Mouse (Mus musculus) frontal cortex, postnatal 14 days (tissue): ENCODE results near the gene Parvb.
A peak's percentile ranks its signal among the peaks of the same experiment; 100 is the strongest.

ENCODE experiments used
- DNase-seq, 2 experiments: peaks; one replicate each; pipeline ENCODE4 v3.0.0; 2022; ENCODE audit warnings: low spot score in 2 of 2

Gene Parvb

GRCm38 (mm10) chr15:84324870-84325553, 93.2 kb downstream of the Parvb start:
- no peak for DNase-seq

GRCm38 (mm10) chr15:84325736-84326135, 93.9 kb downstream of the Parvb start:
- no peak for DNase-seq

DNA sequence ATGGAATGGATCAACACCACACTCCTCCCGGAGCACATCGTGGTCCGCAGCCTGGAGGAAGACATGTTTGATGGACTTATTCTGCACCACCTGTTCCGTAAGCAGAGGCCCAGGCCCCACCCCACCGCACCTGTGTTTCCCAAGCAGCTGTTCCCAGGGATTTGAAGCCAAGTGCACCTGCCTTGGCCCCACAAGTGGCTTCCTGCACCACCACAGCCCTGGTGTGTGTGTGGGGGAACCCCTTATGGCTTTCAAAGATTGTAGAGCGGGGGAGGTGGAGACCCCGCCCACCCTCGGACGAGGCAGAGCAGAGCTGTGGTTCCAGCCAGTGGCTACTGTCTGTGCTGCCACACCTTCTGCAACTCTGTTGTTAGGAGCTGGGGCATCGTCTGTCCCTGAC, 97.0 kb downstream of the Parvb start:
- no peak for DNase-seq

DNA sequence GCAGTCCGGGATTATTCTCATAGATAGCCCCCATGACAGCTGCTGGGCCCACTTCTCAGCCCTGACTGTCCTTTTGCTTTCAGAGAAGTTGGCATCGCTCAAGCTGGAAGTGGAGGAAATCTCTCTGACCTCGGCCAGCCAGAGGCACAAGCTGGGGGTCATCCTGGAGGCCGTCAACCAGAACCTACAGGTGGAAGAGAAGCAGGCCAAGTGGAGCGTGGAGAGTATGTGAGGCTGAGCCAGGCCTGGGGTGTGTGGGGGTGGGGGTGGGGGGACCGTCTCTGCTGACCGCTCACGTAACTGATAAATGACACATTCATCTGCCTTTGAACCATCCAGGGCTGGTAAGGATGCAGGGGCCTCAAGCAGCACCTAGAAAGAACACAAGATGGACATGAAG, 98.1 kb downstream of the Parvb start:
- DNase-seq, result no peak

GRCm38 (mm10) chr15:84331066-84331612, 99.3 kb downstream of the Parvb start:
- no peak for DNase-seq

DNA sequence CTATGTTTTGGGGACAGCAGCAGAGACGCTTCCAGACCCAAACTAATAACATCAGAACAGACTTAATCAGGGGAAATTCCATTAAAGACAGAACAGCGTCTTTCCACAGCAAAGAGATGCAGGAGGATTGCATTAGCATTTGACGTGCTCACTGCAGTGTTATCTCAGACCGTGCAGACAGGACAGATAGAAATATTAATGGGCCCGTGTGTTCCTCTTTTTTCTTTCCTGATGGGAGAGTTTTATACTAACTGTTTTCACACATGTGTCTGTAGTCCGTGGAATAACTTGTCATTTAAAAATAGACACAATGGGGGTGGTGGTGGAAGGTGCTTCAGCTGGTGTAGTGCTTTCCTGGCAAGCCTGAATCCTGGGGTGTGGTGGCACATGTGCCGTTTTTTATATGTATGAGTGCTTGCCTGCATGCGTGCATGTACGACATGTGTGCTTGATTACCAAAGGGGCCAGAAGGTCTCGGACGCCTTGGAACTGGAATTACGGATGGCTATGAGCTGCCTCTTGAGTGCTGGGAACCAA, 104.5 kb downstream of the Parvb start:
- DNase-seq, result no peak

DNA sequence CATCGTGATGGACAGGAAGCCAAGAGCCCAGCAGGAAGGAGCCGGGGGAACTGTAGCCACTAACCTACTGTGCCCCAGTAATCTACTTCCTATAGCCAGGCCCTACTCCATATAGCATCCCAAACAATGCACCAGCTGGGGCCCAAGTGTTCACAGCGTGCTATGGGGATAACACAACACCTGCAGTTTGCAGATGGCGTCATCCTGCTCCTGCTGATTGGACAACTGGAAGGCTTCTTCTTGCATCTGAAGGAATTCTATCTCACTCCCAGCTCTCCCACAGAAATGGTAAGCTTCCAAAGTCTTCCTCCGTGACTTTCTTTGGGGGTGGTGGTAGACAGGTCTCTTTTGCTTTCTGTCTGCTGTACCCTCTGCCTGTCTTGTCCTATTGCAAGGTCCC, 105.8 kb downstream of the Parvb start:
- DNase-seq, result no peak

GRCm38 (mm10) chr15:84340926-84341325, 109.1 kb downstream of the Parvb start:
- DNase-seq, result no peak

GRCm38 (mm10) chr15:84348769-84349168, 116.9 kb downstream of the Parvb start:
- no peak for DNase-seq

GRCm38 (mm10) chr15:84349915-84350738, 118.3 kb downstream of the Parvb start:
- no peak for DNase-seq

DNA sequence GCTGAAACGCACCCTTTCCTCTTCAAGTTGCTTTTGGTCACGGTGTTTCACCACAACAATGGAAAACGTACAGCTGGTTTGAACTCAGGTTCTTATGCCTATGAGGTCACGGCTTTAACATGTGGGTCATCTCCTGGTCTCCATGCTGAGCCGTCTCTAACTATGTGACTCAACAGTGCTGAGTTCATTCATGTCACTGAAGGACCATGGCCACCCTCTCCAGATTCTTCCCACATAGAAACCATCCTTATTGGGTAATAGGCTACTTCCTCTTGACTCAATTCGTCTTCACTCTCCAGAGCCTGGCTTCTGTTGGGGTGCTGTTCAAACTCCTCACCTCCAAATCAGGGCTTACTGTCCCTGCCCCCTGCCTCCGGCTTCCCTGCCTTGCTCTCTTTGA, 119.5 kb downstream of the Parvb start:
- no peak for DNase-seq

DNA sequence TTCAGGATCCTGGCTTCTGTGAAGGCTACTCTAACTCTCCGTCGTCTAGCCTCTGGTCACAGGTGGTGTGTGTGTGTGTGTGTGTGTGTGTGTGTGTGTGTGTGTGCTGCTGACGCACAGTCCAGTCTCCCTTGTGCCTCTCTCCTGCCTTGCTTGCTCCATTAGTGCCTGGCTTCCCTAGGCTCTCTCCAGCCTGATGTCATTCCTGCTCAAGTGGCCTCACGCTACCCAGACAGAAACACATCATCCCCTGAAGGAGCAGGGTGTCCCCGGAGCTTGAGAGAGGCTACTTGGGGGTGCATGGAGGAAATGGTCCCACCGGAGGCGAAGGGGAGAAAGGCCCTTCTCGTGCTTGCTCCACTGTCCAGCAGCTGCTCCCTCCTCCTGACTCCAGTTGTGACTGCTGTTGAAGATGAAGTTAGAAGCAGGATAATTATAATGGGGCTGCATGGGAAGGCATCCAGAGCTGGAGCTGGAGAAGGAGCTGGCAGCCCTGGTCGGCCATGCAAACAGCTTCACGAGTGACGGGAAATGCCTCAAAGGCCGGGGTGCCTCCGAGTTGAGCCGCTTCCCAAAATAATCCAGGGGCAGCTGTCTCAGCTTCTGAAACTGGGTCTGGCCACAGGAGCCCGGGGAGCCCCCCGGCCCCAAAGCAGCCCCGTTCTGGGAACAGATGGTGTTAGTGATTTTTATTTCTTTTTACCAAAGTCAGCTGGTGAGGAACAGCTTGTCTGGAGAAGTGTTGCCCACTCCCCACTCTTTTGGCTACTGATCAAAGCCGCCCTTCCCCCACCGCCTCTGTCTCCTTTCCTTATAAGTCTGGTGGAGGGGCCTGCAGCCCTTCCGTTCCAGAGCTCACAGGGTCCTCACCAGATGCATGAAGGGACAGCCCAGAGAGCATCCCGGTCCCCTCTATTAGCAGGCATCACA, 120.3 kb downstream of the Parvb start:
- DNase-seq, result peak; percentile 42 to 58

DNA sequence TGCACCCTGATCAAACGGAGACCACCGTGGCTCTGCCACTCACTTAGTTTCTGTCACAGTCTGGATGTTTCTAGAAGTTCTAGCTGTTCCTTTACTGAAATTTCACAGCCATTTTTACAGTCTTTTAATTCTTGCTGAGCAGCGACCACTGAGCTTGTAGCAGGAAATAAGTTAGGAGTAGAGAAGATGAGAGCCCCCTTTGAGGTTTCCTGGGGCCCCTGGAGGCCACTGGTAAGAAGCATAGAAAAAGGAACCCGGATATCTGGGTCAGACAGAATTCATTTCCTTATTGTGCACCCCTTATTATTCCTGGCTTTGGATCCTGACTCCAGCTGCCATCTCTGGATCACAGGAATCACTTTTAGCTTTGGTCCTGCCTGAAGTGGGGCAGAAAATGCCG, 123.2 kb downstream of the Parvb start:
- DNase-seq, result no peak

DNA sequence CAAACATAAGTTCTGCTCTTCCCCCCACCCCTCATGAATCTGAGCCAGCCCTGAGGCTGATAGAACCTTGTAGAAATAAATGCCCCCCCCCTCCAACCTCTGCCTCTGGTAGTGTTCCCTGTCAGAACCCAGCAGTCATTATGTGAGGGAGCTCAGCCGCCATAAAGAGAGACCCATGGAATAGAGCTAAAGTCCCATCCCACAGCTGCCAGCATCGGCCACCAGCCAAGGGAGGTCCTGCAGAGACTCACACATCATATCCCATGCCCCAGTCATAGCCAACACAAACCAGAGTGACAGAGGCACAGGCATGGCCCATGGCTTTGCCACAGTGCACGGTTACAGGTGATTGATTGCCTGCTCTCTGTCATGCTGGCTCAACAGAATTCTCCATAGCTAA, 132.9 kb downstream of the Parvb start:
- no peak for DNase-seq
